Mouse (Mus musculus) bone marrow, adult 2 months (tissue): Measurements from ENCODE around the gene Galp.

Experiments
- CTCF ChIP-seq: fragments of 200-500 bp; IDR thresholded peaks from 2 replicates; pipeline ENCODE4 v1.5.1; 2011; ENCODE audit warnings: low read length, control low read depth; ENCODE audit not compliant: control insufficient read depth, insufficient read depth
- POLR2A ChIP-seq: fragments of 200-500 bp; IDR thresholded peaks from 2 replicates; pipeline ENCODE4 v1.6.1; 2011; ENCODE audit warnings: low read depth, mild to moderate bottlenecking, control low read depth, low read length, borderline replicate concordance; ENCODE audit not compliant: control insufficient read depth

DNA sequence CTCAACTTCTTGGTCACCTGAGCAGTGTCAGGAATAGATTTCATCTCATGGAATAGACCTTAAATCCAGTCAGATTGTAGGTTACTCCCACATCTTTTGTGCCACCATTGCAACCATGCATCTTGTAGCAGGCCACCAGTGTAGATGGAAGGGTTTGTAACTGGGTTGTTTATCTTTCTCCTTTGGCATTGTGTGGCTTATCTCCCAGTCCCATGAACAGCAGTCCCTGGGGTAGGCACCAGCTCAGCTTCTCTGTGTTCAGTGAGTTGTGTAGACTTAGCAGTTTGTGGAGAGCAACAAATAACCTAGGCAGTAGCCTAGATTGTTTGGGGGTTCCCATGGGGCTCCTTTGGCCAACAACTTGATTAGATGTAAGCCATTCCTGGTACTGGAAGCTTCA is 14.0 kb upstream of the Galp start:
- TF ChIP-seq CTCF (no peak), POLR2A (no peak)
